Mouse (Mus musculus) cerebellum, adult 18-20 months (tissue): ENCODE measurements around the gene Dhcr24.
A peak's percentile ranks its signal among the peaks of the same experiment; 100 is the strongest.

Experiments
- DNase-seq, 2 experiments: peaks; one replicate each; pipeline ENCODE4 v3.0.0; 2021

Gene Dhcr24

DNA sequence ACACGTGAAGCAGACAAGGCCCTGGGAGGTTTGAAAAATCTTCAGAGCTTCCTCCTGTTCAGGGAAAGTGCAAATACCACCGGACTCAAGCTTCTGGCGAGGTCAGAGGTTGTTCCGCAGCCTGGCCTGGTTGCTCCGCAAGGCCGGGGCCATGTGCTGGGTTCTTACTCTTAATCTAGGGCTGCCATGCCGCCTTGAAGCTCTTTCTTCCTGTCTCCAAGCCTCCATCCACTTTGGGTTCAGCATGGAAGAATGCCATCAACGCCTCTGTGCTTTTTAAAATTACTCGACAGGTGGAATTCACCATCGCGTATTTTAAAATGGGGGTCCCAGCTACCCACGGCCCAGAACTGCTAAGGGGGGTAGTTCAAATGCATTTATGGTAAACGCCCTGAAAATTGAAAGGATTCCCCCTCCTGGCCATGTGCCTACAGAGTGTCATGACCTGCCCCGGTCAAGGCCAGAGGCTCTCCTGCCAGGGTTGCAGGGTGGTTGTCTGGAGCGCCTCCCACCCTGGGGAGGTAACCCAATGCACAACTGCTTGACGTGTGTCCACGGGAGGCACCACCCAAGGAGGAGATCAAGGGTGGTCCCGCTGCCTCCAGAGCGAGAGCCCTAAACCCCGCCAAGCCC is 509 bp upstream of the Dhcr24 start:
- peak in 1 of 2 experiments; percentile 22 for DNase-seq

DNA sequence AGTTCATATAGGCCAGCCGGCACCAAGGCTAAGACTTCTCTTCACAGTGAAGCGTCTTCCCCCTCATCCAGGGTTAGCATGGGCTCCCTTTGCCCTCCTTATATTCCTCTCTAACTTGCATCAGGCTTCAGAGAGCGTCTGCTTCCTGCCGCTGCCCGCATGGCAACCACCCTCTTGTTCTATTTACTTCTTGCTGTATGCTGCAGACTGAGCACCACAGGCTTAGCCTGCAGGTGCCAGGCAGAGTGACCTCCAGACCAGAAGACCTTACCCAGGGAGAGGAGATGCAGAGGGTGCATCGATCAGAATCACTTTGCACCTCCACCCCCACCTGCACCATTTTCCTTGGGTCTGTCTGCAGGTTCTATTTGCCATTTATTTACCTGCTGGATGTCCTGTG is 1.2 kb downstream of the Dhcr24 start:
- DNase-seq: no peak

DNA sequence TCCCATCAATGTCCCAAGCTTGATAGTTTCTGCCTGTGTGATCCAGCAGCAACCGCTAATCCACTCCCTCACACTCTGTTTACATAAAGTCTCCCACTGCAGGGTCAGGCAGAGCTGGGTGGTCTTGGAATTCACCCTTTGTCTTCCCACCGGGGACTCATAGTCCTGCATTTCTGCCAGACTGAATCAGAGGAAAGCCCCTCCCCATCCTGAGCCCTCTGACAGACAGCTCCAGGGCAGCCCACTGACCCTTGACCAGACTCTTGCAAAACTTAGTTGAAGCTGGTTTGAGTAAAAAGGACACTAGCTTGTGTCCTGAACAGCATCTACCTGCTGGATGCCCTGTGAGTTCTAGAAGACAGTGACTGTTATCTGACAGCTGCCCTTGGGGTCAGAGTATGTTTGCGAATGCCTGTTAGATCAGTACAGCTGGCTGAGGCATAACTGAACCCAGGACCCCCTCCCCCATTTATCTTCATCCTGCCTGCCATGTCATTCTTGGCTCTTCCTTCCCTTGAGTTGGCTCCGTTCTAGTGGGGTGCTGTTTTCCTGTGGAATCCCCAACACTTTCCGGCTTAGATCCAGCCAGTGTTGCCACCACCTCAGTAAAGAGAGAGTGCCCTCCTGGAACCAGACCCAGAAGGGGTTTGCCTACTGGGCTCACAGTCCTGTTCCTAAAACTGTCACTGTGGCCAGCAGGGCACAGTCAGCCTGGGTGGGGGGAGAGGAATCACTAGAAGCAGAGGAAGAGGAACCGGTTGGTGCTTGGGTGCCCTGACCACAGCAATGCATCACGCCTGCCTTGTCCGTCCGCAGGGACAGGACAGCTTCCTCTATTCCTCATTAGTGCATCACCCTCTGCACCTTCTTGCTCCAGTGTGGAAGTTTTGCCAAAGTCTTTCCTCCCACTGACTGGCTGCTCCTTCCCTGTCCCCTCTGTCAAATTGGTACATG is 2.3 kb downstream of the Dhcr24 start:
- no peak for DNase-seq

DNA sequence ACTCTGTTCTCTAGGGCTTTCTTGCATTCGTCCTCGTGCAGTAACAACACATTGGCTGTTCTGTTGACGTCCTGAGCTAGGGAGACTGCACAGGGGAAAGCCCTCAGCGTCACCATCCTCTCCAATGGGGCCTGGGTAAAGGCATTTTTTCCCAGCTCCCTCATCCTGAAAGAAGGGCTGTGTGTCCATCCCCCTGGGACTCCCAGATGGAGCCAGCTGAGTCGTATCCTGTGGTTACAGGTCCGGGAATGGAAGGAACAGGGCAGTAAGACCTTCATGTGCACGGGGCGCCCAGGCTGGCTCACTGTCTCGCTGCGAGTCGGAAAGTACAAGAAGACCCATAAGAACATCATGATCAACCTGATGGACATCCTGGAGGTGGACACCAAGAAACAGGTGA is 3.3 kb downstream of the Dhcr24 start:
- no peak for DNase-seq

- no peak for DNase-seq
Observed at GRCm38 (mm10) chr4:106569680-106570079, 8.8 kb downstream of the Dhcr24 start.

- peak; percentile 29 to 35 for DNase-seq
Observed at GRCm38 (mm10) chr4:106571081-106571724, 10.4 kb downstream of the Dhcr24 start.

DNA sequence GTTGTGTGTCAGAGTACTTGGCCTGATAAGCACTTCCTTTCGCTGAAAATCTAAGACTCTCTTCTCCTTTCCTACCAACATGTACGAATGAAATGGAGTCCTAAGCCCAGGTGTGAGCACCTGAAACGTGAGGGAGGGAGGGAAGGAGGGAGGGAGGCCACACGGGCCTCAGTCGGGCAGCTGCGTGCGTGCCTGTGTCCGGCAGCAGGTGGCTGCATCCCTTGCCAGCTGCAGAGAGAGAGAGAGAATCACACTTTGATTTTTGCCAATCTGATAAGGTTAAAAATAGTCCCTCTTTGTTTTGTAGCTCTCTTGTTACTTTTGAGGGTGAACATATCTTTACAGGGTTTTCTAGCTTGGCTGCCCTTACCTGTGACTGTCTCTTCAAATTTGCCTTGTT is 14.2 kb downstream of the Dhcr24 start:
- no peak for DNase-seq

GRCm38 (mm10) chr4:106577511-106577910 is 16.7 kb downstream of the Dhcr24 start:
- no peak for DNase-seq

GRCm38 (mm10) chr4:106581176-106581864 is 20.5 kb downstream of the Dhcr24 start:
- DNase-seq: no peak

GRCm38 (mm10) chr4:106581865-106582204 is 21.0 kb downstream of the Dhcr24 start:
- no peak for DNase-seq

GRCm38 (mm10) chr4:106582428-106583153 is 21.8 kb downstream of the Dhcr24 start:
- no peak for DNase-seq

- no peak for DNase-seq
Observed at GRCm38 (mm10) chr4:106584665-106585064, 23.8 kb downstream of the Dhcr24 start.

GRCm38 (mm10) chr4:106587075-106587474 is 26.2 kb downstream of the Dhcr24 start:
- DNase-seq: no peak

DNA sequence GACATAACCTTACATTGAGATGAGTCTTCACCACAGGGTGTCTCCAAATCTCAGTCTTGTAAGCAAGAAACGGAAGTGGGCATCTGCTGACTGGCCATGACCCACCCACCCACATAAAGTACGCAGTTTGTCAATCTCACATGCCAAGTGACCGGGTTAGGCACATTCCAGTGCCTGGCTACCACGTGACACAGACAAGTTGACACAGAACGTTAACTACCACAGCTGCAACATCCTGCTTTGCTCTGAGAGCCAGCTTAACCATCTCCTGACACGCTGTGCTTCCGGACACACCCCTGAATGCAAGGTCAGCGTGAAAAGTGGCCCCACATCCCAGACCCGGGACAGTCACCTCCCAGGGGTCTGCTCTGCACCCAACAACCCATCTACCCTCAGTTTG is 29.3 kb downstream of the Dhcr24 start:
- DNase-seq: no peak

- DNase-seq: no peak
Observed at GRCm38 (mm10) chr4:106590871-106591270, 30.0 kb downstream of the Dhcr24 start.

DNA sequence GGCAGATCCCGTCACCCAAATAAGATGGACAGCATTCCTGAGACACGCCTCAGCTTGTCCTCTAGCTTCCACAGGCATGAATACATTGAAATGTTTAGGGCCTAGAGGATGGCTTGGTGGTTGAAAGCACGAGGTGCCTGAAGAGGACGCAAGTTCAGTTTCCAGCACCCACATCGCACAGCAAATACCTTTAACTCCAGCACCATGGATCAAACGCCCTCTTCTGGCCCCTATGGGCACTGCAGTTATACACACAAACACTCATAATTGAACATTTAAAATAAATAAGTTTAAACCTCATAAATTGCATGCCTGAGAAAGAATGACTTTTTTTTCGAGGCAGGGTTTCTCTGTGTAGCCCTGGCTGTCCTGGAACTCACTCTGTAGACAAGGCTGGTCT is 32.8 kb downstream of the Dhcr24 start:
- no peak for DNase-seq

- DNase-seq: no peak
Observed at GRCm38 (mm10) chr4:106596200-106596599, 35.4 kb downstream of the Dhcr24 start.

DNA sequence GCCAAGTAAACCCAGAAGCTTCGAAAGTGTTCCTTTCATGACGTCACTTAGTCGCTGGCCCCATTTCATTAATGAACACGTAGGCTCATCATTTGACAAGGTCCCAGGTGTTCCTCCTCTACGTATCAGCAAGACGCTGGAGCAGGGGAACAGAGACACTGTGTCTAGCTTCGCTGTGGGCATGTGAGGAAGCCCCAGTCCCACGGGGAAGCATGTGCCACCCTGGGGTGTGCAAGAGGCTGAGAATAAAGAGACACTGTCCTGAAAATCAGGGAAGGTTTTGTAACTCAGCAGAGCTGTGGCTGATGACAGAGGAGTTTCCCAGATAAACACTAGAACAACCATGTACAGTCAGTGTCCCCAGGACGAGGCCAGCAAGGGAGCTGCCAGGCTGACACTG is 36.2 kb downstream of the Dhcr24 start:
- no peak for DNase-seq

GRCm38 (mm10) chr4:106597741-106598140 is 36.9 kb downstream of the Dhcr24 start:
- DNase-seq: no peak

DNA sequence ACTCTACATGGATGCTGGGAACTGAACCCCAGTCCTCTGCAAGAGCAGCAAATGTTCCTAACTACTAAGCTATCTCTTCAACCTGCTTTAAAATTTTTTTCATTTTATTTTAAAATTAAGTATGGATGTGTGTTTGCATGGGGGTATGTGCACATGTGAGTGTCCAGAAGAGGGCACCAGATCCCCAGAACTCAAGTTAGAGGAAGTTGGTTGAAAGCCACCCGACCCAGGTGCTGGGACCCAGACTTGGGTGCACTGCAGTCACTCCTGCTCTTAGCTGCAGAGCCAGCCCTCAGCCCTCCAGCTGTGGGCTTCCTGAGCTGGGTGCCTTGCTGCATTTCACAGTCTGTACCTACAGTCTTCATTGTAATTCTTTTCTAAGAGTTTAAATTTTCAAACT is 38.6 kb downstream of the Dhcr24 start:
- DNase-seq: no peak

GRCm38 (mm10) chr4:106600770-106601169 is 39.9 kb downstream of the Dhcr24 start:
- no peak for DNase-seq
